Mouse (Mus musculus) kidney, adult 9 months (tissue): ENCODE measurements around the gene Tmem129.

Source experiments
- DNase-seq: peaks from one replicate; pipeline ENCODE4 v3.0.0; 2022

Gene Tmem129

DNA sequence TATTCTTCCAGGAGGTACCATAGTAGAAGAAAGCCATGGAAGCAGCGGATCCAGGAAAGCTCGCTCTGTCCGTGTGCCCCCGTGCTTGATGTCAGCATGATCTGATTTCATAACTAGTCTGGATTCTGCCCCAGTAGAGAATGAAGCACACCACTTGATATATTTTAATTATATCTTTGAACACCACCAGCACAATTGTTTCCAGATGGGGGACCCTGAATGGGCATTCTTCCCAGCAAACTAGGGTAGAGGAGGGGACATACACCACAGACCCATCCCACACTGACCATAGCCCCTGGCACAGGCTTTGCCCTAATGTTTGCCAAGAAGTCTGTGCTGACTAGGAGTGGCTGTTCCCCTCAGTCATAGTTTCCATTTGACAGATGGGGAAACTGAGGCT is 26.7 kb upstream of the Tmem129 start:
- no peak for DNase-seq

DNA sequence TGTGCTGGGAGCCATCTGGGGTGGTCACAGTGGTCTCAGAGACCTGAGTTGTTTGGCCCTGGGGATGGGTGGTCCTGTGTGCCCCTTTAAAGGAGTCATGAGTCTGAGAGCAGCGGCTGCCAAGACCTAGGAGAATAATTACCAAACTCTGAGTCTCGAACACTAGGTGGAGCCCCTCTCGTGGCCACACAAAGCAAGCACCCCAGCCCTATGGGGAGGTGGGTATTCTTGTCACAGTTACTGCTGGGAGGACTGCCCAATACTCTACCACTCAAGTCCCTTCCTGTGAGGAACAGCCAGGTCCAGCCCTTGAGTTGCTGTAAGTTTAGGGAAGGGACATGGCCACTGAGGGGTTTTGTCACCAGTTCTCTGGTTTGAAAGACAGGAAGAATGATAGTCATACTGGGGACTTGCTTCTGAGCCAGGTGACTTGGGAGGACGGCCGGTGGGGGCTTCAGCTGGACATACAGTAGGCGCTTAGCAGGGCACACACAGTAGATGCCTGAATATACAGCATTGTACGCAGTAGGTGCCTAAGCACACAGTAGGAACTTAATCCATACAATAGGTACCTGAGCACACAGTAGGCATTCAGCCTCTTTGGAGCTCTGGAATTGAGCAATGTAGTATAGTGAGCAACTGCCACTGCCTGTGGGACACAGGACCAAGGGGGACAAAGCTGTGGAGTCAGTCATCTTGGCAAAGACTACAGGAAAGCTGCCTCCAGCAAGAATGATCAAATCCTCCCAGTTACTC is 25.9 kb upstream of the Tmem129 start:
- DNase-seq, result peak; percentile 80

DNA sequence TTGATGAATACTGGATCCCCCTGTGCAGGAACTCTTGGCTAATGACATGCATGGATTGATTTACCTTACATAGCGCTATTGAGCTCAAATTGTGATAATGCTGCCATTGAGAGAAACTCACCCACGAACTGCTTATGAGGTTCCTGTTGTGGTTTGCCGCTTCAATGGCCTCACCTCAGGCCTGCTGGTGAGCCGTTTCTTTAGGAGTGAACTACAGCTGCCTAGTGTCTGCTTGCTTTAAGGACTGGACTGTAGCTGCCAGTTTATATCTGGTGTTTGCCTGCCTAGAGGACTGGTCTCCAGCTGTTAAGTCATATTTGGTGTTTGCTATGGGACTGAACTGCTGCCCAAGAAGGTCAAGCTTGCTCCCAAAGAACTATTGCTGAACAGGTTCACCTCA is 24.7 kb upstream of the Tmem129 start:
- DNase-seq, result no peak

DNA sequence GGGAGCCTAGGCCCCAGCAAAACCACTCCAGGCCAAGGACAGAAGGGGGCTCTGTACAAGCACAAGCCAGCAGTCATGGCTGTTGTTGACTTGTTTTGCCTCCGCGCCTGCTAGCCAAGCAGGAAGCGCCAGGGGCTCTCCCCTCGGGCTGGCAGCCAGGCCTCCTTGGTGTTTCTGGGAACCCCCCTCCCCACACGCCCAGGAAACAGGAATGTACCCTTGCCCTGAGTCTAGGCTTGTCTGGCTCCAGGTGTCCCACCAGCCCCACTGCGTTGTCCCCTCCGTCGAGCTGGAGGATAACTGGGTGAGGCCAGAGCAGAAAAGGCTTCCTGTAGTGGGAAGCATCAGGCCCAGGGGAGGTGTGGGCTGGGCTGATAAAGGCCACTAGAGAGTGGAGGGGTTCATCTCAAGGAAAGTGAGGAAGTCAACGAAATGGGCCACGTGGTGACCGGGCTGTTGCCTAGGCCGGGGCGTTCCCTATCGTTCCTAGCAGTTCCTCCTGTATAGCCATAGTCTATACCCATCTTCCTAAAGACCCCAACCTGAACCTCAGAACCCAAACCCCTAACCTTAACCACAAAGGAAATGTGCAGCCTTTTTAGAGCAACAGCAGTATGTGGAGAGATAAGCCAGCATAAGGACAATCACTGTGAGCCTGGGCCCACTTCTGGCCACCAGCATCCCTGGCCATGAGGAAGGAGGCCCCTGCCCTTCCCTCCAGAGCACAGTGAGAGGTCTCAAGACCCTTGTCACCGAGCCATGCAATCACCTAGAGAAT is 23.6 kb upstream of the Tmem129 start:
- DNase-seq, result no peak

DNA sequence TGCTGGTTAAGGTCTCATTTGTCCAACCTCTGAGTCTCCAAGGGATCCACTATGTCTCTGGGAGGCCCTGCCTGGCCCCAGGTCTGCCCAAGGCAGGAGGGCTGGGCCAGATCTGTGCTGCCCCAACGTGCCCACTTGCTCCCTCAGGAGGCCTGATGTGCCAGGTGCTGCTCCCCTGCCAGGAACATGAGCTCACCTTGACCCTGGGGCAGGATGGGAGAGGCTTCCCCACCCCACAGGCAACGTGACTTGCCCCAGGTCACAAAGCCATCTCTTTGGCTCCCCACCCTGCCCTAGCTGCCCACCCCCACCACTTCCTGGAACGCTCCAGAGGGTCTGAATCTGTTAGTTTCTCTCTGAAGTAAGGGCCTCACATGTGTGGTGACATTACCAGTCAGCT is 22.8 kb upstream of the Tmem129 start:
- DNase-seq, result no peak

DNA sequence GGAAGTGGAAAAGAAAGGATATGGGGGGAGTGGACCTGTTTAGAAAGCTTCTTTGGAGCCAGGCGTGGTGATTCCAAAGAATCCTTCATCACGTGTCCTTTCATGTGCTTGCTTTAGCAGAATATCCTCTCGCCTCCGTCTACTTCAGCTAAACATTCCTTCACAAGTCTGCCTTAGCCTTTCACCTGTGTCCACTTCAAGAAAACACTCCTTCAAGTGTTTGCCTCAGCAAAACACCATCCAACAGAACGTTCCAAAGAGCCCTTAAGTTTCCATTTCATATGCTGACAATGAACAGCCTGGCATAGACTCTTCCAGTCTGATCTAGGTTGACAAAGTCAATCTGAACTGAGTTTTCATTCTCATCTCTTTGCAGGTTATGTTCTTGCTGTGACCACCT is 20.0 kb upstream of the Tmem129 start:
- DNase-seq, result no peak

DNA sequence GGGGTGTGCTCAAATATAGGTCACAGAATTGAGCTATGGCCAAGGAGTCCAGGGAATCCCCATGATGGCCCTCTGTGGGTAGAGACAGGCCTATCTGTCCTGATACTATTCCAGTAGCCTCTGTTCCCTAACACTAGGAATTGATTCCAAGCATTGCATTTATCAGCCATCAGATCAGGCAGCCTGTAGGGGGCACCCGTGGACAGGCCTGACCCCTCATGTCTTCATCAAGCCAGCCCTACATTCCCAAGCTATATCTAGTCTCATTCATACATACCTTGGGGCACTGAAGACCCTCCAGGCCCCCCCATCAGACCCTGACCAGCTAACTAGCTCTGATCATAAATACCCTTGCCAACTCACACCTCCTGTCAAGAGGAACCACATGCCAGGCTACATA is 17.7 kb upstream of the Tmem129 start:
- peak; percentile 74 for DNase-seq

DNA sequence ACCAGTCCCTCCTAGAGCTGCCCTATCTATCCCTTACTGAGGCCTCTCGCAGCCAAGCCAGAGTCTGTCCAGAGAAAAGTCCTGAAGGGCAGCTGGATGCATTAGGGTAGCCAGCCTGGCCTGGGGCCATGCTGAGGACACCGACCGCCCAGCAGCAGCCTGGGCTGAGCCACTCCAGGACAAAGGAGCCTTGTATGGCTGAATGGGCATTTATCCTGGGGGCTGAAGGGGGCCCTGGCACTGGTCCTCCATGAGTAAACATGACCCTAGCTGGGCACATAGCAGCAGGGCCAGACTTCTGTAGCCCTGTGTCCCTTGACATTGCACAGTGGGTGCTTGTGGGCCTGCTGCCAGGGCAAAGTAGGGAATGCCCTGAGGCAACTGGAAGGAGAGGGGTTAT is 16.2 kb upstream of the Tmem129 start:
- no peak for DNase-seq

DNA sequence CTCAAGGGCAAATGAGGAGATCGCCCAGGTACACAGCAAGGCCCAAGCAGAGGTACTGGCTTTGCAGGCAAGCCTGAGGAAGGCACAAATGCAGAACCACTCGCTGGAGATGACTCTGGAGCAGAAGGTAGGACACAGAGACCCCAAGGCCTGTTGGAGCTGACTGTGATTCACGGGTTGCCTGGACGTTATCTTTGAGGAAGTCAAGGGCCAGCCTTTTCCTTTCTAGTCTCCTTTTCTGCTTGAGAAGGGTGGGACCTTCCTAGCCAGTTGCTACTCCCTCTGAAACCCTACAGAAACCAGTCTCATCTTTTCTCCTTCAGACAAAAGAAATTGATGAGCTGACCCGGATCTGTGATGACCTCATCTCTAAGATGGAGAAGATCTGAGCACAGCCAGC is 13.4 kb upstream of the Tmem129 start:
- DNase-seq, result no peak

DNA sequence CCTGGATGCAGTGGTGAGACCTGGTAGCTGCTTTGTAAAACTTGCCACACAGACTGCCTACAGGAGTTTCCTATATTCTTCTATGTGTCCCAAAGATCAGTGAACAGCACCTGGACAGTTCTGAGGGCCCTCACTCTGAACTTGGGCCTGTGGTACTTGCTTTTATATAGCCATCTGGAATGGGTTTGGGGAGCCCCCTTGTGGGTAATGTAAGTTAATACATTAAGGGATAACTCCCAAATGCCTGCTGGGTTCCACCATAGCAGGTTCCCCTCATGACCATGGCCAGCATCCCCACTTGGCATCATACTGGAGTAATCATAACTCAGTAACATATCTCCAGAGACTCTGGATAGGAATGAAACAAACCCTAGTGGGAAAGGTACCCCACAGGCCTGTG is 10.0 kb upstream of the Tmem129 start:
- DNase-seq, result peak; percentile 39

DNA sequence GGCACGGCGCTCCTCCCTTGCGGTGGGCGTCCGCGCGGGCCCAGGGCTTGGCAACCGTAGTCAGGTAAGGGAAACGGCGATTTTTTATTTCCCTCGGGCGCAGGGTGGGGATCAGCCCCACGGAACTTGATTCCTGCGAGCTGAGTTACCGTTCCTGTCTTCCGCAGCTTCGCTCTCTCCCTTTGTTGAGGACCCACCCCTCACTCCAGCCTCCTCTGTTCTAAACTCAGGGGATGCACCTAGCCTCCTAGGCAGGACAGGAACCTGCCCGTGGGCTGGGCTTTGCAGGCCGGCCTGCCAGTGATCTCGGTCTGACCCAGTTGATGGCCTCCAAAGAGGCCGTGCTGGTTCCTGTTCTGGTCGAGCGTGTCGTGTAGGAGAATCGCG is 441 bp upstream of the Tmem129 start:
- DNase-seq, result peak; percentile 26

DNA sequence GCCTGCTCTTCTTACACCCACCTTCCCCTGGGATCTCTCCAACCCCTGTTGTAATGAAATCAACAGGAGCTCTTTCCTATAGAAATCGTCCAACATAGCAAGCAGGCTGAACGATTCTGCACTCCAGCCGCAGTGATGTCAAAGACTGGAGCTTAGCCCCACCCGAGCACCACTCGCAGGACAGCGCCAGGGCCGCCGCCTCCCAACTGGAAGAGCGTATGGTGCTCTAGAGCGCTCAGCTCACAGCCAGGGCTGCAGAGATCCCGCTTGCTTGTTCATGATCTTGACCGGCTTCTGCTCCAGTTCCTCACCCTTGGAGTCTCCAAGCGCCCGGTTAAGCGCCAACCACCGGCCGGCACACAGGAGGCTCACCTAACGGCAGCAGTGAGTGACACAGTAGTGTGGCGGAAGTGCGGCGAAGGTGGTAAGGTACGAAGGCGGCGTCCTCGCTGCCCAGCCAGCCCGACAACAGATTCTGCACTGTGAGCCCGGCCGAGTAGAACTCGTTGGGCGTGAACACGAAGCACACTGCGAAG is 897 bp downstream of the Tmem129 start:
- no peak for DNase-seq

DNA sequence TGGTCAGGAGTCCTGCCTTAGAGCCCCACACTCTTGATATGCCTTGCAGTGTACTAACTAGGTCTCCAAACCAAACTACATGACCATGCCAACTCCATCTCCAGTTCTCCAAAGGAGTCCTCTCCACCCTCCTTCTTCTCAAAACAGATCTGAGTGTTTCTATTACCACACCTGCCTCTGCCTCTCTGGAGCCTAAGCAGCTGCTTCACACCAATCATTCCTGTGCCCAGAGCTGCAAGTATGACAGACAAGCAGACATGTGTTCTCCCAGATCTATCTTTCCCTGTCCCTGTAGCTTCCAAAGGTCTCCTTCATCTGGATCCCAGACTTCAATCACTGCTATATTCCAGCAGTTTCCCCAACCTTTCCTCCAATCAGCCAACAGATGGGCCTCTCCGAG is 1.5 kb downstream of the Tmem129 start:
- no peak for DNase-seq

DNA sequence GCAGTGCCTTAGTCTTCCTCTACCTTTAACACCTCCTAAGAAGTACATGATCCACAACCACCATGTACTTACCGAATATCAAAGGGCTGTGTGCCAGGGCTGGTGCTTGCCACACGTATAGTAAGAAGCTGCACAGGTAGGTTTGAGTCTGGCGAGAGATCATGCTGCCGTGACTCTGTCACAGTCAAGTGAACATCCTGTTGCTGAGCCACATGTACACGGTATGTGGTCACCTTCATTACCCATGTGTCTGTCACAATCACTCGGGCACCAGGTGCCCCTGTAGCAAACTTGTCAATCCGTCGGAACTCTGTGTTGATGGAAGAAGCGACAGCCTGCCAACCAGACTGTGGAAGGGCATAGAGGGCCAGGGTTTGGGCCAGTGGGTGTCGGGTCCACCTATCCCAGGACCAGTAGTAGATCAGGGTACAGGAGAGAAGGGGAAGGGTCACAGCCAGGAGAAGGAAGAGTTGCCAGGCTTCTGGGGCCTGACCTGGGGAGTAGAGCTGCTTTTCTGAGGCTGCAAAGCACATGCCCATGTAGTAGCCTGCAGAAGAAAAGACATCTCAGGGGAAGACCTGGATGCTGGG is 2.9 kb downstream of the Tmem129 start:
- no peak for DNase-seq

DNA sequence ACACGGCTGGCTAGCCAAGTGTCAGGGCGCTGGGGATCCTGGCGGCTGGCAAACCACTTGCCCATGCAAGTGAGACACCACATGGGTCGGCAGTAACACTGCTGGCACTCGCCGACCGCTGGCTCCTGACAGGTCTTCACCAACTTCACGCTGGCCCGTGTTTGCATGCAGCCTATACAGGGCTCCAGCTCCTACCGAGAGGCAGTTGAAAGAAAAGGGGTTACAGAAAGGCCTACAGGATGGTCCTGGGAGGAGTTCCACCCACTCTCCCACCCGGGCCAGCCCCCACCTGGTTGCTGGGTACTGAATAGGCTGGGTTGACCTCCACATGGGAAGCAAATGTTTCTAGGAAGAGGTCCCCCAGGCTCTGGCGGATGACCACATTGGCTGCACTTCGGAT is 3.8 kb downstream of the Tmem129 start:
- DNase-seq, result no peak

DNA sequence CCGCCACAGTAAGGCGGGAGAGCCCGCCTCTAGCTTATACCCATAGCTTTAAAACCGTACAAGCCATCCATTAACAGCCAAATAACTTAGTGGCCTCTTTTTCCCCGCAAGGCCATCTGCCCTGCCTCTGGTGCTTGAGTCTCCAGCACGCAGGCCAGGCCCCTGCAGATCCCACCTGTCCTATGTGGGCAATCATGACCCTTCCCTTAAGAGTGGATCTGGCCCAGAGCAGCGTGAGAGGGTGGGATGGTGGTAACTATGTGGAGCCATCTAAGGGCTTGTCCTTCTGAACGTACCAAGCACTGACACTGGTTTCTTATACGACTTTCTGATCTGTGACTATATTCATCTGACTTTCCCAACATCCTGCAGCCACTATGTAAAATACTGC is 5.4 kb downstream of the Tmem129 start:
- DNase-seq, result no peak

DNA sequence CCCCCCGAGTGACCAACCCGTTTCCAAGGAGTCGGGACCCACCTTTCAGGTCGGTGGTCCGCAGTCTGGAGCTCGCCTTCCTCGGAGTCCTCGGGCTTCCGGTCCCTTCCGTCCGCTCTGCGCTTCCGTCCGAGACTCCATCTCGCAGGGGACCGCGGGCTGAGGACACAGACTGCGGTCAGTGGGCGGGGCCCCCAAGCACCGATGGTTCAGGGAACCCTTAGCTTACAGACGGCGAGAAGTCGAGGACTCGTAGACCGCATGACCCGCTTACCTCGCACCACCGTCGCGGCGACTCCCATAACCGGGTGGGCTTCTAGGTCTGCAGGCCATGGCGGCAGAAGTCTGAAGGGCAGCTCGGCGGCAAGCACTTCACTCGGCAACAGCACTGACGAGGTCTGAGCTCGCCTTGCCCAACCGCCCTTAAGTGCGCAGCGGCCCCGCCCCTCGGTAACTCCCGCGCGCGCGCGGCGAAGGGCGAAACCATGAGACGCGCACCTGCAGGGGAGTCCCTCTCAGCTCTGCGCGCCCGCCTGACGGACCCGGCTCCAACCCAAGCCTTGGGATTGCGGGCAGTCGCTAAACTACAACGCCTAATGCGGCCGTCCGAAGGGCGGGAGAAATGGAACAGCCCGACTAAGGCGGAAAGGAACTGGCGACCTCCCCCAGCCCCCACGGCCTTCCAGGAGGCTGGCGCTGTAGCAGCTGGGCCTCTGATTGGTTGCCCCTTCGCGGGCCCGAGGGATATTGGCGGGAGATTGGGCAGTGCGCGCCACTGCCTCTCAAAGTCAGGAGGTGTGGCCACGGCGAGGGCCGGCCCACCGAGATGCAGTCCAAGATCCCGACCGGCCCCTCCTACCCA is 6.1 kb downstream of the Tmem129 start, which contains the start of gene Slbp:
Gene Slbp (minus strand): TSS at position 654 of the 862 bp plus-strand sequence.
- peak; percentile 98 for DNase-seq

DNA sequence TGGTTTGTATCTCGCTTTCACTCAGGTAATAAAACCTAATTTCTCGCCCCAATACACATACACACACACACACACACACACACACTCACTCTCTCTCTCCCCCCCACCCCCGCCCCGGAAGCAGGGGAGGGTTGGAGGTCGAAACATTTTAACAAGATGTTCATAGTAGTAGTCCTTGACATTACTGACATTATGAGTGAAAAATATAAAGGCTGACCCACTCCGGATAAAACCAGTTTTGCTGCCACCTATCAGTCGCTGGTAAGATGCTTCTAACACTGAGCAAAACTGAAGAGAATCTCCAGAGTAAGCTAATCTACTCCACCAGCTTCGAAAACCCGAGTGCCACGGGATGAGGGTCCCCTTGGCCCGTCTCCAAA is 6.7 kb downstream of the Tmem129 start:
- no peak for DNase-seq

DNA sequence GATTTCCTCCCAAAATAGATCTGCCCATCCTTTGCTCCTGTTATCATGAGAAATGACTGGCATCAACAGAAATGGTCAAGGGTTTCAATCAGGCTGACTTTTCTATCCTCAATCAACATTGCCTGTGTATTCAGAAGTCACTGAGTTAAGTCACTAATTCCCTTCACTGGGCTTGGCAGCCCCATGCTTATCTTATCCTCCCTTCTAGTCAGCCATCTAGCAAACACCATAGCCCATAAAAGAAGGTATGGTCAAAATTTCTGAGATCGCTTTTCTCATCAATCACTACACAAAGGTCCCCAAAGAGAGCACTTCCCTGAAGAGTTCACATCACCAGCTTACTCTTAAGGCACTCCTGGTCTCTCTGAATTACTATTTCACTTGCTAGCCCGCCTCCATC is 7.2 kb downstream of the Tmem129 start:
- DNase-seq, result no peak

DNA sequence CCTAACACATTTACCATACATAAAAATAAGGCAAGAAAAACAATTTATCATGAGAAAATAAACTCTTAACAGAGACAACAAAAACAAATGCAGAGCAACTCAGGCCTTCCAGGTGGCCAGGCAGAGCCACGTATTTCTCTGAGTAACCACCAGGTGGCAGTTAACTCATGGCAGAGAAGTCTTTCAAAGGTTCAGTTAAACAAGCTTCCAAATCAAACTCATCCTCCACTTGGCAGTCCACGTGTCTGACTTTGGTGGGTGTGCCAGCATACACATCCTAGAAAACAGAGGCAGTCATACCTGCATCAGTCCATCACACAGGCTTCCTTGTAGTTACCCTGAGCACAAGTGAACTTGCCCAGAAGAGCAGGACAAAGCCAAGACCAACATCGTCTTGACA is 17.6 kb downstream of the Tmem129 start:
- DNase-seq, result peak; percentile 59

DNA sequence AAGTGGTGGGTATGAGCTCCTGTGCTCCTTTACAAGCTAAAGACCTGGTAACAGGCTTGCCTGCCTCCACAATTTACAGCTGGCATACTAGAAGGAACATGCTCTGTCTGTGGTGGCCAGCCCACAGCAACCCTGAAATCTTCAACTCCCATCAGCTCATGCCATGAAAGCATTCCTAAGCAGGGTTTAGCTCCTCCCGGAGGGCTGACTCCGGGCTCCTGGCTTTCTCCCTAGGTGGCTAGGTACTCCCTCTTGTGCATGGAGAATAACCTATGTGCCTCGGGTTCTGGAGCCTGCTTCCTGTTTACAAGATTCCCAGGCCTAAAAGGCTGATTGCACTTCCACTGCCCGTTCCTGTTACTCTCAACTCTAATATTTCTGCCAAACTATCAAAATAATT is 19.4 kb downstream of the Tmem129 start:
- DNase-seq, result no peak

DNA sequence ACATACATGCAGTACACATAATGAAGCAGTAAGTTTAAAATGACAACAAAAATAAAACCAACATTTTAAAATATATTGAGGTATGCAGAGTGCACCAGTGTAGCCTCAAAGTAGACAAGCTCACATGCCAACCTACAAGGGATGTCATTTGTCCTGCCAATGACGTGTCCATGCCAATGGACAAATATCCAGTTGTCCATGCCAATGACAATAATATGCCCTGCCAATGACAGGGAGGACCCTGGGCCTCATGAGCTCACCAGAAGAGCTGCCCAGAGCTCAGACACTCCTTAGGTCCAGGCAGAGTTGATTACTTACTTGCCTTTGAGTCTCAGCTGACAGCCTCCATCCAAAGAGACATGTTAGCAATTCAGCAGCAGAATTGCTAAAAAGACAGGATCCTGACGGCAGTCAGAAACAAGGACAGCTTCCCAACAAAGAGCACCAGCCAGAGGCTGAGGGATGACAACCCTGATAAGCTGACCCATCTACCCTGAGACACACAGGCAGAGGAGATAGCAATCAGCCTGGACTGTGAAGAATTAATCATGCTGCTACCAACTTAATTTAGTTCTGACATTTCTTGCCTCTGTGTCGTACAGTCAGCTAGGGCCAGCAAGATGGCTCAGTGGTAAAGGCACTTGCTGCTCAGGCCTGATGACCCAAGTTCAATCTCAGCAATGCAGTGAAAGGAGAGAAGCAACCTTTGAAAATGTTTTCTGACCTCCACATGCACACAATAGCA is 20.4 kb downstream of the Tmem129 start:
- DNase-seq, result no peak
